Mouse (Mus musculus) CH12.LX (cell line): ENCODE results near the gene Prkci. TPM values are rescaled to one million over a fixed set of nuclear protein-coding genes. Genes with fewer than 3 reads are reported as not detected.

Experiments used
- DNase-seq: peaks from one replicate; pipeline ENCODE4 v3.0.0-alpha.2; 2013; ENCODE audit errors: extremely low read depth
- H3K27ac ChIP-seq: 2 replicates; pipeline ENCODE4 v1.5.1; 2012; ENCODE audit warnings: low read depth, mild to moderate bottlenecking, control low read depth, moderate library complexity; ENCODE audit not compliant: insufficient read depth
- H3K27me3 ChIP-seq: replicated peaks from 2 replicates; pipeline ENCODE3; 2012; ENCODE audit warnings: inconsistent platforms
- H3K36me3 ChIP-seq, 2 experiments: replicated peaks in 1 of 2; 2 replicates each; pipeline versions ENCODE3 to v1.6.1; 2012; ENCODE audit warnings: inconsistent platforms in 1 of 2, low read length in 1 of 2, mild to moderate bottlenecking in 1 of 2, mixed read lengths in 1 of 2, moderate library complexity in 1 of 2; ENCODE audit not compliant: control insufficient read depth in 1 of 2, insufficient read depth in 1 of 2
- H3K4me1 ChIP-seq, 2 experiments: 2 replicates each; pipeline ENCODE4 v1.6.1; 2012; ENCODE audit warnings: inconsistent platforms in 1 of 2, moderate library complexity in 1 of 2; ENCODE audit not compliant: insufficient read depth in 2 of 2, control insufficient read depth in 1 of 2
- H3K4me2 ChIP-seq: 2 replicates; pipeline ENCODE4 v1.6.1; 2012; ENCODE audit warnings: low read depth, mild to moderate bottlenecking, control low read depth; ENCODE audit not compliant: poor library complexity, insufficient read depth, severe bottlenecking
- H3K4me3 ChIP-seq, 3 experiments: fragments of 150-350 bp in 1 of 3; sonication (generic) in 1 of 3; replicated peaks in 1 of 3; 2 replicates each; pipeline versions ENCODE3 to v1.5.1; 2011 to 2012; ENCODE audit warnings: low read depth in 2 of 3, low read length in 2 of 3, mild to moderate bottlenecking in 2 of 3, moderate library complexity in 2 of 3, control low read depth in 1 of 3, improper control_type of control experiment in 1 of 3, inconsistent platforms in 1 of 3, mixed read lengths in 1 of 3; ENCODE audit not compliant: poor library complexity in 1 of 3
- H3K79me2 ChIP-seq: replicated peaks from 2 replicates; pipeline ENCODE4 v1.6.1; 2012; ENCODE audit warnings: mild to moderate bottlenecking, moderate library complexity; ENCODE audit not compliant: control insufficient read depth, poor library complexity, insufficient read depth, severe bottlenecking; ENCODE audit errors: extremely low read depth
- H3K9ac ChIP-seq: 2 replicates; pipeline ENCODE4 v1.6.1; 2012; ENCODE audit warnings: low read depth, mild to moderate bottlenecking, control low read depth, moderate library complexity; ENCODE audit not compliant: insufficient read depth
- H3K9me3 ChIP-seq: replicated peaks from 2 replicates; pipeline ENCODE3; 2012; ENCODE audit warnings: low read length, inconsistent platforms, mixed read lengths
- BHLHE40 ChIP-seq: IDR thresholded peaks from 2 replicates; pipeline ENCODE4 v1.6.1; 2011; ENCODE audit warnings: mild to moderate bottlenecking, low read depth, low read length, improper control_type of control experiment
- CHD1 ChIP-seq: IDR thresholded peaks from 2 replicates; pipeline ENCODE4 v1.6.1; 2012; ENCODE audit warnings: low read depth, low read length, improper control_type of control experiment, inconsistent platforms
- CHD2 ChIP-seq: IDR thresholded peaks from 2 replicates; pipeline ENCODE4 v1.6.1; 2011; ENCODE audit warnings: low read length, improper control_type of control experiment
- E2F4 ChIP-seq: IDR thresholded peaks from 2 replicates; pipeline ENCODE4 v1.6.1; 2011; ENCODE audit warnings: low read depth, low read length, improper control_type of control experiment; ENCODE audit not compliant: insufficient replicate concordance
- ELF1 ChIP-seq: IDR thresholded peaks from 2 replicates; pipeline ENCODE4 v1.6.1; 2014; ENCODE audit warnings: low read depth, mild to moderate bottlenecking, inconsistent platforms, low read length, improper control_type of control experiment
- EP300 ChIP-seq: IDR thresholded peaks from 2 replicates; pipeline ENCODE4 v1.6.1; 2011; ENCODE audit warnings: low read length, improper control_type of control experiment
- ETS1 ChIP-seq: conservative IDR thresholded peaks from 2 replicates; pipeline ENCODE4 v1.6.1; 2012; ENCODE audit warnings: low read depth, mild to moderate bottlenecking, inconsistent platforms, low read length, improper control_type of control experiment, moderate library complexity
- GABPA ChIP-seq: IDR thresholded peaks from 2 replicates; pipeline ENCODE4 v1.6.1; 2012; ENCODE audit warnings: low read depth, low read length, improper control_type of control experiment, inconsistent platforms; ENCODE audit not compliant: insufficient replicate concordance
- HCFC1 ChIP-seq: IDR thresholded peaks from 2 replicates; pipeline ENCODE4 v1.6.1; 2012; ENCODE audit warnings: low read depth, mild to moderate bottlenecking, inconsistent platforms, low read length, improper control_type of control experiment
- IRF4 ChIP-seq: IDR thresholded peaks from 2 replicates; pipeline ENCODE4 v1.6.1; 2014; ENCODE audit warnings: low read depth, mild to moderate bottlenecking, inconsistent platforms, low read length, improper control_type of control experiment
- JUN ChIP-seq: IDR thresholded peaks from 2 replicates; pipeline ENCODE4 v1.6.1; 2011; ENCODE audit warnings: low read depth, mild to moderate bottlenecking, low read length, improper control_type of control experiment, moderate library complexity; ENCODE audit not compliant: insufficient read depth
- JUND ChIP-seq: conservative IDR thresholded peaks from 2 replicates; pipeline ENCODE4 v1.6.1; 2011; ENCODE audit warnings: low read depth, low read length, improper control_type of control experiment
- KAT2A ChIP-seq: IDR thresholded peaks from 2 replicates; pipeline ENCODE4 v1.6.1; 2012; ENCODE audit warnings: low read length, improper control_type of control experiment, inconsistent platforms; ENCODE audit not compliant: insufficient replicate concordance
- MAFK ChIP-seq: IDR thresholded peaks from 2 replicates; pipeline ENCODE4 v1.6.1; 2011; ENCODE audit warnings: low read length, improper control_type of control experiment; ENCODE audit not compliant: insufficient replicate concordance
- MAX ChIP-seq: IDR thresholded peaks from 2 replicates; pipeline ENCODE4 v1.6.1; 2011; ENCODE audit warnings: low read length, improper control_type of control experiment
- MAZ ChIP-seq: IDR thresholded peaks from 2 replicates; pipeline ENCODE4 v1.6.1; 2012; ENCODE audit warnings: low read depth, mild to moderate bottlenecking, inconsistent platforms, low read length, improper control_type of control experiment, moderate library complexity
- MEF2A ChIP-seq: IDR thresholded peaks from 2 replicates; pipeline ENCODE4 v1.6.1; 2014; ENCODE audit warnings: low read depth, mild to moderate bottlenecking, inconsistent platforms, low read length, improper control_type of control experiment, borderline replicate concordance
- MXI1 ChIP-seq: IDR thresholded peaks from 2 replicates; pipeline ENCODE4 v1.6.1; 2011; ENCODE audit warnings: mild to moderate bottlenecking, low read depth, low read length, improper control_type of control experiment
- MYC ChIP-seq: IDR thresholded peaks from 2 replicates; pipeline ENCODE4 v1.6.1; 2011; ENCODE audit warnings: low read depth, mild to moderate bottlenecking, improper control_type of control experiment, low read length
- PAX5 ChIP-seq: IDR thresholded peaks from 2 replicates; pipeline ENCODE4 v1.6.1; 2012; ENCODE audit warnings: low read length, inconsistent platforms, mixed read lengths
- POLR2A ChIP-seq: IDR thresholded peaks from 2 replicates; pipeline ENCODE4 v1.6.1; 2011; ENCODE audit warnings: low read depth, mild to moderate bottlenecking, improper control_type of control experiment, low read length
- RCOR1 ChIP-seq: conservative IDR thresholded peaks from 2 replicates; pipeline ENCODE4 v1.6.1; 2012; ENCODE audit warnings: low read depth, mild to moderate bottlenecking, inconsistent platforms, low read length, improper control_type of control experiment
- SIN3A ChIP-seq: IDR thresholded peaks from 2 replicates; pipeline ENCODE4 v1.6.1; 2012; ENCODE audit warnings: low read length, improper control_type of control experiment, inconsistent platforms
- SMC3 ChIP-seq: IDR thresholded peaks from 2 replicates; pipeline ENCODE4 v1.6.1; 2011; ENCODE audit warnings: low read depth, low read length, improper control_type of control experiment
- TBP ChIP-seq: conservative IDR thresholded peaks from 2 replicates; pipeline ENCODE4 v1.6.1; 2011; ENCODE audit warnings: low read depth, low read length, improper control_type of control experiment
- TCF12 ChIP-seq: IDR thresholded peaks from 2 replicates; pipeline ENCODE4 v1.6.1; 2014; ENCODE audit warnings: low read depth, mild to moderate bottlenecking, inconsistent platforms, low read length, improper control_type of control experiment
- USF2 ChIP-seq: conservative IDR thresholded peaks from 2 replicates; pipeline ENCODE4 v1.6.1; 2011; ENCODE audit warnings: low read depth, low read length, improper control_type of control experiment
- ZKSCAN1 ChIP-seq: IDR thresholded peaks from 2 replicates; pipeline ENCODE4 v1.6.1; 2012; ENCODE audit warnings: low read depth, inconsistent platforms, low read length, improper control_type of control experiment, borderline replicate concordance
- ZMIZ1 ChIP-seq: IDR thresholded peaks from 2 replicates; pipeline ENCODE4 v1.6.1; 2012; ENCODE audit warnings: low read depth, mild to moderate bottlenecking, inconsistent platforms, low read length, improper control_type of control experiment
- dilution Hi-C: fragments of 300-500 bp; cut with MboI; formaldehyde crosslinking; loops from 2 replicates; pipeline ENCODE4 v1.14.3; 2020; ENCODE audit warnings: low sequenced_read_pairs; ENCODE audit not compliant: extremely low pct_unique_long_range_greater_than_20kb, extremely low pct_ligation_motif_present
- in situ Hi-C: fragments of 300-500 bp; cut with MboI; formaldehyde crosslinking; loops from 3 replicates; pipeline ENCODE4 v1.14.3; 2019; ENCODE audit warnings: low sequenced_read_pairs, low pct_ligation_motif_present, low pct_unique_long_range_greater_than_20kb, mixed read lengths
- polyA plus RNA-seq: library from polyadenylated mRNA; unstranded; fragments of >175 nt; gene quantifications from 2 replicates; pipeline ENCODE4 v1.2.1, GENCODE M21; 2012; ENCODE audit warnings: low read depth; ENCODE audit not compliant: insufficient read length
- total RNA-seq, 2 experiments: library from RNA; depleted of rRNA; stranded (reverse); fragments of 300-350 nt in 1 of 2; fragments of >200 nt in 1 of 2; gene quantifications; 2 replicates each; pipeline ENCODE4 v1.2.3; 2012 to 2014

Prkci gene
- total and polyA plus RNA-seq, 3 experiments, result 14.8 to 17.1 (median 16.7) TPM

DNA sequence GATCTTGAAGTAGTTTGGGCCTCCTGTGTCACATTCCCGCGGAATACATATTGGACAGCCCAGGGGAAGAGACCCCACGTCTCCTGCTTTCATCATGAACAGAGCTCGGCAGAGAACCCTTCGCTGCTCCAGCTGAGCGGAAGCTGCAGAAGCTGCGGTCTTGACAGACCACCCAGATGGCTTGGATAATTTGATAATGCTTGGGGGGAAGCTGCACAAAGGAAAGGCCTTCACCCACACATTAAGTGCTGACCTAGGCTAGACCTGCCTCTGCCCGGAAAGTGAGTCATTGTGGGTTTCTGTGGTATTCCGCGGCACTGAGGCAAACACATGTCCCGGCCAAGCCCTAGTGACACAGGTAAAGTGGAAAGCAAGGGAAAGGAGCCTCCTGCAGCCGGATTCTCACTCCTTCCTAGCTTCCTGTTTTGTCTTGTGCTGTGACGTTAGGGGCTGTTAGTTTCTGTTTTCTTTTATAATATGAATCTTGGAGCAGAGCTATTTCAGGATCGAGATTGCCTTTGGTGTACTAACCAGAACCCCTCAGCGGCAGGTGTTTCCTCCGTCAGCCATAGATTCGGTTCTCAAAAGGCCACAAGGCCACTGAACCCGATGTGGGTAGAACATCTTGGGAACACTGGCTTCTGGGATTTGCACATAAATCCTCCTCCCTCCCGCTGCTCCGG, 65.7 kb downstream of the Prkci start:
- peak; percentile 83 for DNase-seq
- Histone ChIP-seq H3K27me3 (no peaks in the 10 kb centered on the region), H3K79me2 (no peaks in the 10 kb centered on the region), H3K4me1 (peaks cover 2 to 18% of the 10 kb centered on the region in 2 experiments; a peak in 3 of 4 replicates), H3K4me2 (peak overlapping the region; percentile 72), H3K9ac (peak overlapping the region; percentile 1; the same call in 1 of the 2 replicates), H3K4me3 (peak overlapping the region; percentile 16 to 48 (median 34)), H3K36me3 (no peaks in the 10 kb centered on the region), H3K9me3 (no peaks in the 10 kb centered on the region), H3K27ac (peak overlapping the region; percentile 53)
- in situ Hi-C loops, result loop anchor here (25.0 kb wide), 1 partner anchor 176 kb away; no protein-coding TSS in a partner anchor
- no peak for TF ChIP-seq E2F4
- TF ChIP-seq MAFK, result peak; percentile 95
- no peak for TF ChIP-seq ZMIZ1
- TF ChIP-seq TCF12, result peak; percentile 56
- no peak for TF ChIP-seq MAZ
- TF ChIP-seq EP300, result peak; percentile 80
- TF ChIP-seq CHD2, result peak; percentile 36
- peak; percentile 77 for TF ChIP-seq IRF4
- TF ChIP-seq MAX, result peak; percentile 82
- peak; percentile 50; the same call in 1 of the 2 replicates for TF ChIP-seq POLR2A
- no peak for TF ChIP-seq ZKSCAN1
- peak; percentile 81 for TF ChIP-seq MYC
- TF ChIP-seq MXI1, result peak; percentile 74; the same call in 1 of the 2 replicates
- TF ChIP-seq BHLHE40, result peak; percentile 68; the same call in 1 of the 2 replicates
- TF ChIP-seq GABPA, result no peak
- TF ChIP-seq CHD1, result no peak
- TF ChIP-seq MEF2A, result peak; percentile 83
- TF ChIP-seq KAT2A, result no peak
- TF ChIP-seq RCOR1, result peak; percentile 73; the same call in 1 of the 2 replicates
- TF ChIP-seq TBP, result no peak
- TF ChIP-seq SMC3, result no peak
- TF ChIP-seq JUND, result peak; percentile 72
- no peak for TF ChIP-seq ELF1
- TF ChIP-seq PAX5, result no peak
- TF ChIP-seq ETS1, result peak; percentile 92
- peak; percentile 70 for TF ChIP-seq SIN3A
- peak; percentile 66 for TF ChIP-seq JUN
- TF ChIP-seq USF2, result no peak
- no peak for TF ChIP-seq HCFC1
- dilution Hi-C loops, result no loop called here
